Mouse (Mus musculus) gastrocnemius, postnatal 10 days (tissue): Measurements from ENCODE around the gene Cwh43. TPM values are rescaled to one million over a fixed set of nuclear protein-coding genes. Genes with fewer than 3 reads are reported as not detected.
A peak's percentile ranks its signal among the peaks of the same experiment; 100 is the strongest.

Experiments used
- DNase-seq: peaks from one replicate; pipeline ENCODE4 v3.0.0; 2021; ENCODE audit warnings: mixed read lengths
- long read RNA-seq, 2 experiments: library from polyadenylated mRNA; stranded (forward); transcript quantifications; one replicate each; pipeline ENCODE4 v2.0.0; 2021
- total RNA-seq, 2 experiments: library from RNA; stranded (reverse); gene quantifications; 2 replicates each; pipeline ENCODE4 v1.2.3; 2021

Gene Cwh43
- not detected for total RNA-seq
- long read RNA-seq, experiment 1, result 0 reads
- long read RNA-seq, experiment 2, partial matches to known transcripts, result 0 of 1 reads
- long read RNA-seq, experiment 2, other reads (novel, unspliced or antisense), result 1 of 1 reads

- no peak for DNase-seq
Observed at GRCm38 (mm10) chr5:73405981-73406722, at the start of gene Cwh43. Cwh43 (plus strand) TSS chr5:73406075.

GRCm38 (mm10) chr5:73359134-73359751 lies 46.6 kb upstream of the Cwh43 start:
- DNase-seq, result no peak

DNA sequence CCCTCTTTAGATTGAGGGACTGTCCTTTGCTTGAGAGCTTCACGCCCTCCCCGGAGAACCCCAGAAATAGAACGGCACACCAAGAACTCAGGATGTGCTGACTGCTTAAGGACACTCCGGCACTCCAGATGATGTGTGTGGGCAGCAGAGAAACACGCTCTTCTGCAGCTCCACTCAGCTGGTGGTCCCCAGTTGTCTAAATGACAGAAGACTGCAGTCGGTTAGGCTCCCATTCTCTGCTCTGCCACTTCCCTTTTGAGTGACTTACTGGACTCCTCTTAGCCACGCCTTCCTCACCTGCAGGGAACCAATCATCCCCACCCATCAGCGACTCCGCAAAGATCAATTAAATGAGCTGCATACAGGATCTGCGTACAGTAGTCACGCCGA lies 46.1 kb upstream of the Cwh43 start:
- no peak for DNase-seq

GRCm38 (mm10) chr5:73360240-73360639 lies 45.6 kb upstream of the Cwh43 start:
- DNase-seq, result no peak

GRCm38 (mm10) chr5:73362338-73362737 lies 43.5 kb upstream of the Cwh43 start:
- no peak for DNase-seq

DNA sequence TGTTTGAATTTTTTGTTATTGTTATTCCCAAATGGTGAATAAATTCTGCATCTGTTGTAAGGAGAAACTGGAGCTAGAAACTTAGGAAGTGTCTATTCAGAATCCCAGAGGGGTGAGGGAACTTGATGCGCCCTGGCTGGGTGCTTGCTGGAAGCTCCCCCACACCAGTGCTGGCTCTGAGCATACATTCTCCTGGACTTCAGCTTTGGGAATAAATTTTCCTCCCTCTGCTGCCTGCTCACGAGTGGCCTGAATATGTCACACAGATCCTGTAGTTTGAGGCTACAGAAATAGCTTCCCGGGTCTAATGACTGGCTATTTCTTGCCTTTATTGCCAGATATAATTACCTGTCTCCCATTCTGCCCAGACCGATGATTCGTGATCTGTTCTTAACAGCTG lies 43.1 kb upstream of the Cwh43 start:
- DNase-seq, result peak; percentile 23

GRCm38 (mm10) chr5:73364107-73364864 lies 41.6 kb upstream of the Cwh43 start:
- DNase-seq, result no peak

- no peak for DNase-seq
Observed at GRCm38 (mm10) chr5:73367906-73368305, 38.0 kb upstream of the Cwh43 start.

- DNase-seq, result no peak
Observed at GRCm38 (mm10) chr5:73368845-73369447, 36.9 kb upstream of the Cwh43 start.

DNA sequence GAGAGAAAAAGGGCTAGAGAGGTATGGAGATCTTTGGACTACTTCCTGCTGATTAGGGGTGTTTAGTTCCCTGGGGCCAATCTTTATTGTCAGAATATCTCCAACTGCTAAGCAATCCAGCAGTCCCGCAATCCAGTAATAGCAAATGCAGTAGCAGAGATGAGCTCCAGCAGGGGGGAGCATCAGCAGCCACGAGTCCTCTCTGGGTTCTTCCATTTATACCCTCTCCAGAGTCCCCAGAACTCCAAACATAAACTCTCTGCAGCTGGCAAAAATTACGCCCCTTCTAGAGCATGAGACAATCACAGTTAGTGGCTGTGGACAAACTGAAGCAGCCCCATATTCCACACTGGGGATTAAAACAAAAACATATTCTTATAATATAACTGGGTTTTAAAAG lies 36.1 kb upstream of the Cwh43 start:
- DNase-seq, result no peak

GRCm38 (mm10) chr5:73372601-73373000 lies 33.3 kb upstream of the Cwh43 start:
- DNase-seq, result no peak

DNA sequence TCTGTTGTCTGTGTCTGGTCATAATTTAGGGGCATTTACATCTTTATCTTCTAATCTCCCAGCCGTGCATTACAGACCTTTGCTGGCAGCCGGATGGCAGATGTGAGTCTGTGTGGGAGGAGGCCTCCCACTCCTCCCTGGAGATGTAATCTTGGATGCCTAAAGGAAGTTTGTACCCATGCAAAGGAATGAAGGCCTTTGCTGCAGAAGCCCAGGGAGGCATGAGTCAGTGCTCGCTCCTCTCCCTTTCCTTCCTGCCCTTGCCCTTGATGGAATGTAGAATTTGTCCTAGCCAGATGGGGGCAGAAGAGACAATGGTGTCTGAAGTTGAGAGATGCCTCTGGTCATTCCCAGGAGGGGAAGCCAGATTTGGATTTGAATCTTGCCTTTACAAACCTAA lies 32.7 kb upstream of the Cwh43 start:
- DNase-seq, result no peak

GRCm38 (mm10) chr5:73376041-73376440 lies 29.8 kb upstream of the Cwh43 start:
- no peak for DNase-seq

DNA sequence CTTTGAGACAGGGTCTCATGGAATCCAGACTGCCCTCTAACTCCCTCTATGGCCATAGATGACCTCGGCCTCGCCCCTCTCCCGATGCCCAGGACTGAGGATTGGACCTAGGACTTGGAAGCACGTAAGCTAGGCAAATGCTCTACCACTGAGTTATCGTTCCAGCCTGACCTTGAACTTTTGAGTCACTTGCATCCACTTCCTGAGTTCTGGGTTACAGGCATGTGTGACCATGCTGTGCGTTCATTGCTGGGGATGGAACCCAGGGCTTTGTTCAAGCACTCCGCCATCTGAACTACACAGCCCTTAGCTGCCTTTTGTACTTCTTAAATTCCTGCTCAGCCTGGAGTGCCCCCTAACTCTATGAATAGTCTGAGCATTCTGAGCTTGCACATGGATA lies 29.4 kb upstream of the Cwh43 start:
- no peak for DNase-seq

DNA sequence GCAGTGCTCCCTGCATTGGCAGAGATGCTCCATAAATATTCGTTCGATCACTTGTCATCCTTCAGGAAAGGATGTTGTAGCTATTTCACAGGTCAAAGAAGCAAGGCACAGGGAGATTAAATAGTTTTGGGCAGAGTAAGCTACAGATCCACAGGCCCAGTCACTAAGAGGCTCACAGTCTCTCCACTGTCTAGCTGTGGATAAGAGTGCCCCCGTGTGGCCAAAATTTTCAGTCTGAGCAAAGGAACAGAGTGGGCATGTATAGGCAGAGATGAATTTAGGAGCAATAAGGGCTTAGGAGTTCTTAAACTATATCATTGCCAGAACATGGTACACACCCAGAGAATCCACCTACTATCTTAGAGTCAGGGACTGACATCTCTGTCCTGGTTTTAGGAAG lies 26.0 kb upstream of the Cwh43 start:
- DNase-seq, result peak; percentile 89

GRCm38 (mm10) chr5:73380829-73381228 lies 25.0 kb upstream of the Cwh43 start:
- DNase-seq, result no peak

- no peak for DNase-seq
Observed at GRCm38 (mm10) chr5:73381510-73381909, 24.4 kb upstream of the Cwh43 start.

DNA sequence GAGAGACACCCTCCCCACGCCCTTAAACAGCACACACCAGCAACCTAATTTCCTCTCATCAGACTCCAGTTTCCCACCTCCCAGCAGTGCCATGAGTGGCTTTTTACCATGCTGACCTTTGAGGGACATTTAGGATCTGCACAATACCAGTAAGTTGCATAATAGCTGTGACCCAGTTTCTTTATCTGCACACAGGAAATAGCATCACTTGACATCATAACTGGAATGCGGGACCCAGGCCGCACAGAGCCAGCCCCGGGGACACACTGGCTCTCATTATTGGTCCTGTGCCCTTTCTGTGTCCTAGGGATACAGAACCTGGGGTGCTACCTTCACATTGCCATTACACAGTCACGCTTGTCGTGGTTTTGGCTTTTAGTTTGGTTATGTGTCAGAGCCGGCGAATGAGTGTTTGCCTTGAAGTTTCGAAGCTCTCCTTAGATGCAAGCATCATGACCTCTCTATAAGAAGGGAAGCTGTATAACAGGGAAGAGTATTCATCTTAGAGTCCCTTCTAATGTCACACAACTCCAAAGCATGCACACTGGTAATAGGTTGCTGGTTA lies 23.8 kb upstream of the Cwh43 start:
- DNase-seq, result no peak

- peak; percentile 68 for DNase-seq
Observed at GRCm38 (mm10) chr5:73382737-73383646, 22.9 kb upstream of the Cwh43 start.

GRCm38 (mm10) chr5:73383647-73383970 lies 22.3 kb upstream of the Cwh43 start:
- DNase-seq, result no peak

- DNase-seq, result no peak
Observed at GRCm38 (mm10) chr5:73393041-73393440, 12.8 kb upstream of the Cwh43 start.
